Mouse (Mus musculus): Measurements from ENCODE around the gene Rer1. TPM values are rescaled to one million over a fixed set of nuclear protein-coding genes. Genes with fewer than 3 reads are reported as not detected.
"Not testable (repeated sequence)": the region's sequence is repeated elsewhere in the genome, so short reads cannot be mapped to it uniquely, and the experiment has no call there.

The Rer1 gene
- total RNA-seq, 2 experiments from 2014 or later = 46.1 to 50.3 TPM

DNA sequence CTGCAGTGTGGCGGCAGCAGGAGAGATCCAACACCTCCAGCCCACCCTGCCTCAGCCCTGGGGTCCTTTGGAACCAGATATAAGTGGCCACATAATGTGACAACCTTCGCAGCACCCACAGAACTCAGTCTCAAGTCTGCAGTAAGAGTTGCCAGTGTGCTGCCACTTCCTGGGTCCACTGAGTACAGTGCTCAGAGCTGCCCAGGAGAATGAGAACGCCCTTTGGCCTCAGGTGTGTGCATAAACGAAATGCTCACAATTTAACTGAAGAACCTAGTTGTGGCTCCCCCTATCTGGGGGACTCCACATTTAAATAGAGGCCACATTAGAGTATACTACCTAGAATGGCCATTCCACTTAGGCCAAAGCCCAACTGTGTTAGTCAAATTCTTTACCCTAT, 2.6 kb downstream of the Rer1 start:
- intact Hi-C loops (cut with DNase I) = no loop called here
- DNase-seq = no peak

DNA sequence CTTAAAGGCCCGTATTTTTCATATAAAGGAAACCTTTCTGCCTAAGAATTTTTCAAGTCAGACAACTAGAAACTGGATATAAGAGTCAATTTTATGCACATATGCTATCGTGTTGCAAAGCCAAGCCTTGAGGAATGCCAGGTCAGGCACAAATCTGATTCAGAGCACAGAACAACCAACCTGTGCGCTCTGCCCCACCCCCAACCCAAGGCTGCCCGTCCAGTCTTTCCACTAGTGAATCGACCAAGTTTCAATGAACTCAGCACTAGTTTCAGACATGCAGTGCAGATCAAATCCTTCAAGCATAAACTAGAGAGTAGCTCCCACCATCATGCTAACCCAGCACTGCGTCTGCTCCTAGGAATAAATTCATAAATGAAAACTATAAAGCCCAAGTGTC, 6.5 kb downstream of the Rer1 start:
- intact Hi-C loops (cut with DNase I) = no loop called here
- no peak for DNase-seq

DNA sequence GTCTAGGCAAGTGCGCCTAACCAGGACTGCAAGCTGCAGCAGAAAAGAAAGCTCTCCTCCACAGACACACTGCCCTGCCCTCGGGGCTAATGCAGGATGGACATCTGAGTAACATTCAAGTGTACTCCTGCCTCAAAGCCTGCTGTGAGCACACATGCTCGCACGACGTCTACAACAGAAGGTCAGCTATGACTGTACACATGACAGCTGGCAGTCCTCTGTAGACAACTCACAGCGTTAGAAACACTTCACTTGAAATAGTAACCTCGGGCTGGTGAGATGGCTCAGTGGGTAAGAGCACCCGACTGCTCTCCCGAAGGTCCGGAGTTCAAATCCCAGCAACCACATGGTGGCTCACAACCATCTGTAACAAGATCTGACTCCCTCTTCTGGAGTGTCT, 7.4 kb downstream of the Rer1 start:
- intact Hi-C loops (cut with DNase I); DNase-seq: not testable (repeated sequence)

DNA sequence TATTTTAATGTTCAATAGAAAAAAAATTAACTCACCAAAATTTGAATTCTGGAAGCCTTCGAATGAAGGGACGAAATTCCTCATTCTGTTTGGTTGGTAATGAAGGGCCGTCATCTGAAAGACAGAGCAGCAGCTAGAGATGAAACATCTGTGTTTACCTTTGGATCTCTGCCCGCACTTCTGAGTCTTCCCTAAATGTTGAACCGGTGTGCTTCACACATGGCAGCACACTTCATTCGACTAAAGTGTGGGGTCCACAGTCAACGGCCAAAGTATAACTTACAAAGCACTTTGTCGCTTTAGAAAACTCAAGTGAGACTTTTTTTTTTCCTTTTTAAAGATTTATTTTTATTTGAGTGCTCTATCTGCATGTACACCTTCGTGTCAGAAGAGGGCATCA, 9.5 kb downstream of the Rer1 start:
- intact Hi-C loops (cut with DNase I) = no loop called here
- DNase-seq = no peak

DNA sequence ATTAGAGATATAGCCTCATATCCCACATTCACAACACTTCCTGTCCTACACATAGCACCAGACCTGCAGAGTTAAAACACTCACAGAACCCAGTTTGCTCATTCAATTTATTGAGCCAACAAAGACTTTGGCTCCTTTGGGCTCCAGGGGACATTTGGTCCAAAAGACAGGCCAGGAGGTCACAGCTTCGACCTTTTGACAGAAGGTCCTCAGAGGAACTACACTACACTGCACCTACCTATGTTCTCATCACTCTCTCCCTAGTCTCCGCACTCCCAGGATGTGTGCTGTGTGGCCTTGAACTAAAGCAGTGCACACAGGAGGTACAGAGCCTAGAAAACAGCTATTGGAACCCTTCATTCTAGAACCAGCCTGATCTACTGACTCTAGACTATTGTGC, 10.4 kb downstream of the Rer1 start:
- intact Hi-C loops (cut with DNase I) = no loop called here

DNA sequence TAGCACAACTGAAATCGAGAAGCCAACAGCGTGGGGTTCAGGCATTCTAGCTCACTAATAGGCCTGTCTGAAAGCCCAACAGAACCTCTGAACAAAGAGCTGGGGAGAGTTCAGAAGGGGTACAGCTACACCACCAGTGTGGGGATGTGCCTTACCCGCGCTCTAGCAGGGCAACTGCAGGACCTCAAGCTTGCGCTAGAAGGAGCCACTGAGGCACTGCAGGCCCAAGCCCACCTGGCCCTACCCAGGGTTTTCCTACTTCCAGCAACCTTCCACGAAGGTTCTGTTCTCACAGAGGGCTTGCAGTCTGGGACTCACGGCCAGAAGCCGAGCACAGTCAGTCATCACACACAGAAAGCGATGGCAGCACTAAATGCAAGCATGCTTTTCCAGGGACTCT, 11.0 kb downstream of the Rer1 start:
- DNase-seq = no peak
- intact Hi-C loops (cut with DNase I) = no loop called here

More for the DNA sequence above, 10.4 kb downstream of the Rer1 start:
- no peak for DNase-seq

DNA sequence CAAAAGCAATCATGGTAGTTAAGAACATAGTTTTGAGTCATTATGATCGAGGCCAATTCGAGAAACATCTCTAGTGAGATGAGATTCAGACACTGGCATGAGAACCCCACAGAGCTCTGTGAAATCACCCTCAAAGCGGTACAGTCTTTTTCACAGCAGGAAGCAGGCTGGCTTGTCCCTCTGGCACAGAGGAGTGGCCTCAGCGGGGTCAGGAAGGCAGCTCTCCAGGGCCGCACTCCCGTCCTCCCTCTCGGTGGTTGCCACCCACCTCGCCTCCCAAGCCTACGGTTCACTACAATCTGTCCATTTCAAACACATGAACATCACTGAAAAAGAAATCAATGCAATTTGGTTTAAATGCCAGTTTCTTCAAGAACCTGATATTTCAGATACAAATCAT, 11.8 kb downstream of the Rer1 start:
- DNase-seq = no peak
- intact Hi-C loops (cut with DNase I) = no loop called here

DNA sequence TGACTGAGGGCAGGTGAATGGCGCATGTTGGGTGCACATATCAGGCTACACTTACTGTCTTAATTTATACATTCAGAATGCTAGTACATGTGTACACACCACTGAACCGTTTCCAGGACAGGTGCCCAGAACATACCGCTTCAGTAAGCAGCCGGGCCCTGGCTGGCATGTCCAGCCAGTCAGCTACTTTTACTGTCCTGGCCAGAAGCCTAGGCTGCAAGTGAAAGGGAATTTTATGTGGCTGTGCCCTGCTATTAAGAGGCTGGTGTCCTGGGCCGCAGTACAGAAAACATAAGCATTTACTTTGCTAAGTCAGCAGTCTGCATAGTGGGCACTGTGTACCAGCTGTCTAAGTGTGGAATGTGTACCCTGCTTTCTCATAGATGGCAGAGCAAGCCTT, 15.3 kb downstream of the Rer1 start:
- intact Hi-C loops (cut with DNase I) = no loop called here
- DNase-seq = peak in 1 of 2 experiments; percentile 37

DNA sequence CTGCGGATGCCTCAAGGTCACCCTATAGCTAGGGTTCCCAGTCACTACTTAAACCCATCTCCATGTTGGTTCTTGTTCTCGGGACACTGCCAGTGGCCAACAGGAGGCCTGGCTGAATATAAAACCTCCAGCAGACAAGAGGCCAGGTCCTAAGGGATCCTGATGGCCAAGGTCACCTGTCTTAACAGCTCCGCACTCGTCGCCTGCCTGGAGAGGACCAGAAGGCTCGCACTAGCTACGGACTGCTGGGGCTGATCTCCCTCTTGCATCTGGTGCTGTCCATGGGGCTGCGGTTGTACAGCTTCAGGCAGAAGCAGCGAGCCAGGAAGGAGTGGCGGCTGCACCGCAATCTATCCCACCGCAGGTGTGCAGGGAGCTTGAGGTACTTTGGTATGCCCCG, 16.0 kb downstream of the Rer1 start:
- intact Hi-C loops (cut with DNase I) = no loop called here
- DNase-seq = no peak

DNA sequence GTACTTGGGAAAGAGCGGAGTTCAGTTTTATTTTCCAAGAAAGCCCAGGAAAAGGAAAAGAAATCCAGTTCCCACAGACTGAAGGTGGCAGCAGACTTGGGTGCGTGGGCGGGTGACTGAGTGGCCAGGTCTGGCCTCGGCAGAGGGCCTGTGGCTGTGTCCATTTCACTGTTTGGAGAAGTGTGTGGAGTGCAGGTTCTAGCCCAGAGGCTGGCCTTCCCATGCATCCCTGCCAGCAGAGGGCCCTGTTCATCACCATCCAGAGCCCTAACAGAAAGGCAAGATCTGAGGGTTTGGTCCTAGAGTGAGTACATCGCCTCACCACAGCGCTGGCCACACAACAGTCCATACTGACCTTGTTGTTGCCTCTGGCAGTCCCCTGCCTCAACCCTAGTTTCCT, 17.0 kb downstream of the Rer1 start:
- no peak for DNase-seq
- intact Hi-C loops (cut with DNase I) = loop anchor here (5.0 kb wide), 1 partner anchor 122 kb away; no protein-coding TSS in a partner anchor

DNA sequence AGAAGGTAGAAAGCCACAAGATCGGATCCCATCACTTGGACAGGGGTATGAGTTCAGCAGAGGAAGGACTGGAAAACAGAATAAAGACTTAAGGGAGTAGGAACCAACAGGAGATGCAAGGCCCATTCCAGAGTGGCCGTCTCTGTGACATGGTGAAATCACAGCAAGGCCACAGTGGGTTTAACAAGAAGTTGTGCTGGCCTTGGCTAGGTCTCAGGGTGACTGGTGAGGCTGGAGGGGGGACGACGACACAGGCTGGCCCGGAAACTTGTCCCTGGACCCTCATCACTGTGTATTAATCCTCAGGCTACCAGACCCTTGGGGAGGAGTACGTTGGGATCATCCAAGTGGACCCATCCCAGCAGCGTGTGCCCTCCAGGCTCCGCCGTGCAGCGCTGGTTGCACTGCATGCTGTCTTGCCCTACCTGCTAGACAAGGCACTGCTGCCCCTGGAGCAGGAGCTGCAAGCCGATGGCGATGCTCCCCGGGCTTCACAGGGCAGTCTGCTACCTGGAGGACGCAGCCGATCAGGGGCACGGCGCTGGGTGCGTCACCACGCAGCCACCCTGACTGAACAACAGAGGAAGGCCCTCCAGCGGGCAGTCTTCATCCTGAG, 17.7 kb downstream of the Rer1 start:
- intact Hi-C loops (cut with DNase I) = loop anchor here (5.0 kb wide), 1 partner anchor 121 kb away; no protein-coding TSS in a partner anchor

DNA sequence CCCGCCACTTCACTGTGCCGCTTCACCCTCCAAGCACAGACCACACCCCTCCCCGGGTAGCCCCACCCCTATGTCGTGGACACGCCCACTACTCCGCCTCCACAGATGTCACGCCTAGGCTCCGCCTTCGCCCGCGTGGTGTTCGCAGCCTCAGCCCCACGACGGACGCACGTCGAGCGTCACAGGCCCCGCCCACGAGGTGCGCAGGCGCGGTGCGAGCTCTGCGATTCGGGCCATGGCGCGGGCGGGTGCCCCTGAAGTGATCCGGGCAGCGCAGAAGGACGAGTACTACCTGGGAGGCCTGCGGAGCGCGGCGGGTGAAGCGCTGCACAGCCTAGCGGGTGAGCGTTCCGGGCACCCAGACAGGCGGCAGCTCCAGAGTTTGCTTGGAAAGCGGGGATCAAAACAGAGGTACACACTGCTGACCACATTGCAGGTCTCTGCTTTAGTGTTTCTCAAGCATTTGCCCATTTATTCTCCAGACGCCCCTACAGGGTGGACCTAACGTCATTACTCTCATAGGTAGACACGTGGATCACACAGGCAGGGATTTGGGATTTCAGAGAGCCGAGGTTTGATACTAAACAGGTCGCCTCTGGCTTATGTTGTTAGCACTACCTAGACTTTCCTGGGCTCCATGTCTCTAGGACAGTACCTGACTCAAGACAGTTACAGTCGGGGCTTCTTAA, 19.2 kb downstream of the Rer1 start, which contains the start of gene Pex10:
Gene Pex10, plus strand, starts transcription at position 183 of the 689 bp plus-strand sequence.
- intact Hi-C loops (cut with DNase I) = loop anchor here (1.0 to 5.0 kb wide), 2 partner anchors 120 to 190 kb away; no protein-coding TSS in a partner anchor
- DNase-seq = peak; percentile 94 to 95

More for the DNA sequence above, 17.7 kb downstream of the Rer1 start:
- no peak for DNase-seq

DNA sequence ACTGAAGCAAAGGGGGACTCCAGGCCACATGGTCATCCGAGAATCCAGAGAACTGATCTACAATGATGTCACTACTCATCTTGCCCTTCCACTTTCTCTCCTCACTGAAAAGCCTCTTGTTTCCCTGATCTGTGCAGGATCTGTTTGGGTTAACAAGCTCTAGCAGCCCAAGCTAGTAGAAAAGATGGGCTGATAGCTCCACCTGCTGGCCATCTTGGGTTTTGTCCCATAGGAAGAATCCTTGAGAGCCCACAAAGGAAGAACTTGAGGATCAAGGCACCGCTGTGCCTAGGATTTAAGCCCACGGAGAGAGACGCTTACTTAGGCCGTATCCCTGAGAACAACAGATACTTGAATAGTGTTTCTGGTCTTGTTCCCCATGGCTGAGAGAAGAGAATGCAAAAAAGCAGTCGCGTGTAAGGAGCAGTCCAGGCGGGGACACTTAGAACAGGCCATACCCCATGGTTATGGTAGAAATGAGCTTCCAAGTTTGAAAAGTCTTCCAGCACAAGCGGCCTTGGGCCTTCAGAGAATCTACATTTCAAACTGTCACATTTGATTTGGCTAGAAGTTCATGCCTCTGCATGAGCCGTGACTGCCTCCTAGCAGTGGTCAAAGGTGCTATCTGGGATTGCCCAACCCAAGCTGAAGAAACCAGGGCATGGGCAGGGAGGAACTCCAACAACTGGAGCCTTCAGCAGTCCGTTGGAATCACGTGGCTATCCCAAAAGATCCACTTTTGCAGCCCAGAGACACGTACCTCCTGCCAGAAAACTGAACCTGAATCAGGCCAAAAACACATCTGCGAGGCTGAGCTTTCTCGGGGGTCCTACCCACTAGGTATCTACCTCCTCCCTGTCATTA, 20.0 kb downstream of the Rer1 start:
- intact Hi-C loops (cut with DNase I) = loop anchor here (1.0 to 5.0 kb wide), 2 partner anchors 119 to 189 kb away; no protein-coding TSS in a partner anchor
- DNase-seq = peak; percentile 78 to 80

DNA sequence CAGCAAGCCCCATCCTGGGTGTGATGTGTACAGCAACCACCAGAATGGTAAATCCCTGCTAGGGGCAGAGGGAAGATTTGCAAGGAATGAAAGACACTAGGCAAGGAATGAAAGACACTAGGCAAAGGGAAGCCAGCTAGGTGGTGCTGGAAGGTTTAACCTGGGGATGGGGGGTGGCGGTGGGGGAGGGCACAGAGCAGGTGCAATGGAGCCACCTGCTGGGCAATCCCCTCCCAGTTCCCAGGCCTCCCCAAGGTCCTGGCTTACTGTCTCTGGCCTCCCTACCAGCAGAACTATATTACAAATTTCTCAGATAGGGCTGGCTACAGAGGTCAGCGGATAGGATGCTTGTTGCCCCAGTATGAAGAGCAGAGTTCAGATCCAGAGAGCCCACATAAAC, 21.7 kb downstream of the Rer1 start:
- DNase-seq = no peak
- intact Hi-C loops (cut with DNase I) = loop anchor here (5.0 kb wide), 1 partner anchor 197 kb away; the partner anchor contains the start of gene Mmel1

DNA sequence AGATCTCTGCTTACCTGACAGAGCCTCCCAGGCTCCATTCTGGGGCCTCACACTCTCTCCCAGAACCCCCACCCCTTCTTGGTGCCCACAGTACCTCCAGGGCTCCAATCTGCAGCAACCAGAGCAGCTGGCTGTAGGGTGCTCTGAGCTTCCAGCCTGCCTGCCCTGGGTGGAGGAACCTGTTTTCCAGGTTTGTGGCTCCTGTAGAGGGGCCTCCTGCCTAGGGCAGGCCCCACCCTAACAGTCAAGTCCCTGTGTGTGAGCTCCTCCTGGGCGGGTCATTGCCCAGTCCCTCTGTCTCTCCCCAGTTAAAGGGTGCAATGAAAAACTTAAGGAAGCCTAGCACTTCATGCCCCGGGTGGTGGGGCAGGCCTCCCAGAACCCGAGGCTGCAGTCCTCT, 22.3 kb downstream of the Rer1 start:
- no peak for DNase-seq
- intact Hi-C loops (cut with DNase I) = loop anchor here (2.0 to 5.0 kb wide), 2 partner anchors 81 to 197 kb away; partner anchors contain the start of gene Mmel1

DNA sequence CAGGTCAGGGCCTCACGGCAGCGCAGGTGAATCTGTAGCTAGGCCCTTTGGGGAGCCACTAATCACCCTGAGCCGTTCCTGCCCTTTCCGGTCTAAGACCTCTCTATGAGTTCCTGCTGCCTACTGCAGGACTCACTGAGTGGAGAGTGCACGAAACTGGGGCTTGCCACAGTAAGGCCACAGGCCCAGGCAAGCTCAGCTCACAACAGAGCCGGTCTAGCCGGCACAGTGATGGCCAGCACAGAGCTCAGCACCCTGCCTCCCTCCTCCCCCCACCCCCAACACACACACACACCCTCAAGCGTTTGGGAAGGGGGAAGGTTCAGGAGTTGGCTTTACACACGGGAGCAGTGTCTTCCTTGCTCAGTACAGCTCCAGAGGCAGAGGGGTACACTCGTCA, 27.9 kb downstream of the Rer1 start:
- no peak for DNase-seq
- intact Hi-C loops (cut with DNase I) = no loop called here

DNA sequence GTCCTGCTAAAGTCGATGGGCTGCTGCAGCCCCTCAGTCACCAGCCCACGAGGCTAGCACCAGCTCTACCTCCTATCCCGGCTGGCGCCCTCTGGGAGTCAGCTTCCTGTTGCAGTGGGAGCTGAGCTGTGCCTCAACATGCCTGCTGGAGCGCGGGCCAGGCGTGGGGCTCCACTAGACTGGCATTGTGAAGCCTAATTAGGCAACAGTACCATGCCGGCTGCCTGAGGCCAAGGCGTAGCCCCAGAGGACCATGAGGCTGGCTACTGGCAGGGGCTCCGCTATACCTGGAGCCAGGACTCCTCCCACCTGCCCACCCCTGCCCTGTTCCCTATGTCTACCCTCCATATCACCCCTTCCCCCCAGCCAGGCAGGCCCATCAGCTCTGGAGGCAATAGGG, 29.5 kb downstream of the Rer1 start, which contains the start of gene Plch2:
Gene Plch2, minus strand, starts transcription at position 61 of the 400 bp plus-strand sequence.
- no peak for DNase-seq
- intact Hi-C loops (cut with DNase I) = no loop called here

DNA sequence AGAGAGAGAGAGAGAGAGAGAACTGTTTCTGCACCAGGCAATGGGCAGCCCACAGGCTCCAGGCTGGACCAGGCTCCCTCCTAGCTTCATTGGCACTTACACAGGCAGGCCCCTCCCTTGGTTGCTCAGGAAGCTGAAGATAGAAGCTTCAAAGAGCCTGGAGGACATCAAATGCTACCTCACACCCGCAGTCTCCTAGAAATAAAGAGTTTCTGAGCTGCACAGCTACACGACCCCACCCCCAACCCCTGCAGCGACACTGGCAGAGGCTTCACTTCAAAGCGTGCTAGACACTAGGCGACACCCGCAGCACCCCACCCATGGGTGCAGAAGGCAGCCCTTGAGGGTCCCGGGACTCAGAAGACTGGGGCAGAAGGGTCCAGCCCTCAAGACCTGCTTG, 36.1 kb downstream of the Rer1 start:
- no peak for DNase-seq
- intact Hi-C loops (cut with DNase I) = no loop called here

DNA sequence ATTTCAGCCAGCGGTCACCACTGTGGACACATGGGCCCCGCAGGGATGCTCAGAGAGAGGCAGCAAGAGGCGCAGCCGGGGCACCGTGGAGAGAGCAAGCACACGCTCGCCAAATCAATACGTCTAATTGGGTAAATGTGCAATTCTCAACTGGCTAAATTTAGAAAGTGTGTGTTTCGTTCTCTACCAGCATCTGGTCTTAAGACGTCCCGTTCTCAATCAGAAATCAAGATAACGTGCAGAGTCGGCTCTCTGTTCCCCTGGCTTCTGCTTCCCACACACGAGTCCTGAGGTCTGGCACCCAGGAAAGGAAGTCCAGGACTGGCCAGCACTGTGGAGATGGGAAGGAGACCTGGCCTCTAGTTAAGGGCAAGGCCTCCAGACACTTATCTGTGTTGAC, 39.5 kb downstream of the Rer1 start:
- no peak for DNase-seq
- intact Hi-C loops (cut with DNase I) = no loop called here

DNA sequence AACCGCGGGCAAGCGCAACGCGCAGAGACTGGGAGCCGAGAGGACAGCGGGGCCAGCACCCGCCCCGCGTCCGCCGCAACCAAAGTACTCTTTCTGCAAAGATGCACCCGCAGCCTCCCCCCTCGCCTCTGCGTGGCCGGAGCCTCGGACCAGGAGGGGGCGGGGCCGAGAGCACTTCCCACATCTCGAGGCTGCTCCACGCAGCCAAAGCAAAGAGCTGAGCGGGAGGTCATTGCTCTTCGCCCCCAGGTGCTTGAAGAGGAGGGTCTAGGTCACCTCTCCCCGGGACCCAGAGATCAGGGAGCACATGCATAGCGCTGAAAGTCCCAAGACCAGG, 42.9 kb downstream of the Rer1 start:
- intact Hi-C loops (cut with DNase I) = no loop called here
- DNase-seq = no peak
